Mouse (Mus musculus) telencephalon, adult 2 months (tissue): ENCODE measurements at regions not wholly inside any gene's neighbourhood (a gene's known extent, or its start where the extent isn't known, plus 50 kb on each side); places are given as distances from the start of the nearest gene placed in this dataset.

Experiments used
- DNase-seq: peaks from one replicate; pipeline ENCODE4 v3.0.0-alpha.2; 2011; ENCODE audit warnings: low read depth, low spot score

DNA sequence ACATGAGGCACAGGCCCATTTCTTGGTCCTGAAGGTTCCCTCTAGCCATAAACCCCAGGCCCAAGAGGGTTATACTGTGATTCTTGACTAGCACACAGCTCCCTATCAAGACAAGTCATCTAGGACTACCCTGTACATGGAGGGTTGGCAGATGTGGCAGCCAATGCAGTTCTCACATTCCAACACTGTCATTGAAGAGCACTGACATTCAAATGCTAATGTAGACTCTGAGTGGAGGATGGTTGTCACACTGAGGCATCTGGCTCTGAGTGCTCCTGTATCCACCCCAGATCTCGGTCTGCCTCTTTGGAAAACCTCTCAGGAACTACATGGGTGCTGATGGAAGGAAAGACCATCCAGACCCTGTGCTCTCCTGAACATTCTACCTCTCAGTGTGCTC lies 900.5 kb upstream of the 1700015G11Rik start:
- no peak for DNase-seq

DNA sequence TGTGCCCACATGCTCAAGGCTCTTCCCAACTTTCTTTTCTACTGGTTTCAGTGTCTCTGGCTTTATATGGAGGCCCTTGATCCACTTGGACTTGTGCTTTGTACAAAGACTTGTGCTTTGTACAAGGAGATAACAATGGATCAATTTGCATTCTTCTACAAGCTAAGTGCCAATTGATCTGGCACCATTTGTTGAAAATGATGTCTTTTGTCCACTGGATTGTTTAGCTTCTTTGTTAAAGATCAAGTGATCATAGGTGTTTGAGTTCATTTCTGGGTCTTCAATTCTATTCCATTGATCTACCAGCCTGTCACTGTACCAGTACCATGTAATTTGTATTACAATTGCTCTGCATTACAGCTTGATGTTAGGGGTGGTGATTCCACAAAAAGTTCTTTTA lies 895.8 kb upstream of the 1700015G11Rik start:
- no peak for DNase-seq

DNA sequence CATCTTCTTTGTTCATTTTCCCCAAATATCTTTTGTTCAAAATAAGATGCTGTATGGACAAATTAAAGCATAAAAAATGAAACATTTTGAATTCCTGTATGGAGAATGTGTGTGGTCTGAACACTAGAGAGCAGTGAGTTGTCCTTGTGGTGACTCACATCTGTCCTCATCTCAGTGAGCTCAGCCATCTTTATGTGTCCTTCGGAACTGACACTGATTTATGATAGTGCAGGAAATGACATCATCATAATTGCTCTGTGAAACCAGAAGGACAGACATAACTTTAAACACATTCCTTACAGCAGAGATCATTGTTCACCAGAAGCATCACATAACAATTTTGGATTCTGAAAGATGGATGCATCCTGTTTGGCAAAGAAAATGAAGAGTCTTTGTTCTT lies 850.2 kb upstream of the 1700015G11Rik start:
- DNase-seq = no peak

DNA sequence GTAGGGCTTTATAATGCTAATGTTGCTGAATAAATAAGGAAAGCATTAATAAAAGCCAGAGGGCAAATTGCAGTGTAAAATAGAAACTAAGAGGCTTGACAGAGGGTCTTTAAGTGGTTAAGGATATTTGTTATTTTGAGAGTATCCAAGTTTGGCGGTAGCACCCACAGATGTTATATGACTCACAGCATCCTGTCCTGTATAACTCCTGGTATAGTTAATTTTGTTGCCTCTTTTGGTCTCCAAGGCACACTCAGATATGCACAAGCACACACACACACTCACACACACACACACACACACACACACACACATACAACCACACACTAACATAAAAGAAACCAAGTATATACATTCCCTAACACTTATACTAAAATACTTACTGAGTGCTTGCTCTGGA lies 806.8 kb upstream of the 1700015G11Rik start:
- peak; percentile 21 for DNase-seq

DNA sequence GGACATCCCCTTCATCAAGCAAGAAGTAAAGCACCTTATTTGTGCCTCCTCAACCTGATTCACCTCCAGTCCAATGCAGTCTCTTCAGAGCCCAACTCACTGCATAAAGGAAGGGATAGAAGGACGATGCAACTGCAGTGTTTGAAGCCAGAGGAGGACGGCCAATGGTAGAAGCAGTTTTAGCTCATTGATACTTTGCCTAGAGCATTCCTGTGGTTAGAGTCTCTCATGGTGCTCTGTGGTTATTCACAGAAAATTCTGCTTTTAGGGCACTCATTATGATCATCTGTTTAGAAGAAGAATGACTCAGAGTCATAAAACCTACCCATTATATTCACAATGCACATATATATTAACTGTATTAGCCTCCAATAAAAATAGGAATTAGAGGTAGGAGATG lies 792.6 kb upstream of the 1700015G11Rik start:
- DNase-seq = no peak
